Mouse (Mus musculus): ENCODE results near the gene P2rx1. TPM values are rescaled to one million over a fixed set of nuclear protein-coding genes. Genes with fewer than 3 reads are reported as not detected.

Gene P2rx1
- total and polyA plus RNA-seq, 3 experiments, result 0.21 to 0.86 (median 0.76) TPM

- H3K4me3 ChIP-seq, result no peak overlapping the region
- no peak overlapping the region for H3K27ac ChIP-seq
- DNase-seq, result no peak
- no peaks in the 10 kb centered on the region for H3K79me2 ChIP-seq (replicated peaks; ENCODE audit: control insufficient read depth, insufficient read depth, low read length)
- no peak overlapping the region for H3K9ac ChIP-seq (ENCODE audit: low read depth, low read length)
- TF ChIP-seq EP300 (IDR thresholded peaks at IDR 0.05; ENCODE audit: insufficient read depth, low read depth, low read length), result no peak
- TF ChIP-seq POLR2A (IDR thresholded peaks at IDR 0.05; ENCODE audit: insufficient read depth, low read depth, low read length), result no peak
- TF ChIP-seq CTCF (IDR thresholded peaks at IDR 0.05), result no peak
- H3K36me3 ChIP-seq (ENCODE audit: control insufficient read depth, insufficient read depth, low read length), result no peaks in the 10 kb centered on the region
- intact Hi-C loops (cut with DNase I), result no loop called here
- no peaks in the 10 kb centered on the region for H3K27me3 ChIP-seq (ENCODE audit: control insufficient read depth, insufficient read depth, low read length)
- WGBS, result 82% methylated on average over 13 of the region's 13 CpGs
- no peaks in the 10 kb centered on the region for H3K4me1 ChIP-seq (ENCODE audit: control insufficient read depth, insufficient read depth, low read length)
Measured at GRCm38 (mm10) chr11:72974995-72975503, 23.9 kb upstream of the P2rx1 start.

- no peak overlapping the region for H3K27ac ChIP-seq
- H3K36me3 ChIP-seq (ENCODE audit: control insufficient read depth, insufficient read depth, low read length), result no peaks in the 10 kb centered on the region
- no peak overlapping the region for H3K9ac ChIP-seq (ENCODE audit: low read depth, low read length)
- intact Hi-C loops (cut with DNase I), result no loop called here
- no peaks in the 10 kb centered on the region for H3K79me2 ChIP-seq (replicated peaks; ENCODE audit: control insufficient read depth, insufficient read depth, low read length)
- WGBS, result 89% methylated on average over 9 of the region's 9 CpGs
- peaks cover 5% of the 10 kb centered on the region for H3K4me1 ChIP-seq (ENCODE audit: control insufficient read depth, insufficient read depth, low read length)
- no peak overlapping the region for H3K4me3 ChIP-seq
- TF ChIP-seq POLR2A (IDR thresholded peaks at IDR 0.05; ENCODE audit: insufficient read depth, low read depth, low read length), result no peak
- TF ChIP-seq EP300 (IDR thresholded peaks at IDR 0.05; ENCODE audit: insufficient read depth, low read depth, low read length), result no peak
- TF ChIP-seq CTCF (IDR thresholded peaks at IDR 0.05), result no peak
- DNase-seq, result no peak
- no peaks in the 10 kb centered on the region for H3K27me3 ChIP-seq (ENCODE audit: control insufficient read depth, insufficient read depth, low read length)
Measured at GRCm38 (mm10) chr11:72982516-72982915, 16.4 kb upstream of the P2rx1 start.

- DNase-seq, result no peak
- Histone ChIP-seq H3K4me3 (no peak overlapping the region), H3K27me3 (ENCODE audit: control insufficient read depth, insufficient read depth, low read length) (no peaks in the 10 kb centered on the region), H3K79me2 (replicated peaks; ENCODE audit: control insufficient read depth, insufficient read depth, low read length) (no peaks in the 10 kb centered on the region), H3K27ac (no peak overlapping the region), H3K9ac (ENCODE audit: low read depth, low read length) (no peak overlapping the region), H3K36me3 (ENCODE audit: control insufficient read depth, insufficient read depth, low read length) (no peaks in the 10 kb centered on the region), H3K4me1 (ENCODE audit: control insufficient read depth, insufficient read depth, low read length) (peaks cover 6% of the 10 kb centered on the region)
- no peak for TF ChIP-seq EP300 (IDR thresholded peaks at IDR 0.05; ENCODE audit: insufficient read depth, low read depth, low read length)
- no peak for TF ChIP-seq POLR2A (IDR thresholded peaks at IDR 0.05; ENCODE audit: insufficient read depth, low read depth, low read length)
- peak; percentile 69 for TF ChIP-seq CTCF (IDR thresholded peaks at IDR 0.05)
- intact Hi-C loops (cut with DNase I), result loop anchor here (1.0 kb wide), 1 partner anchor 57 kb away; no protein-coding TSS in a partner anchor
- 63% methylated on average over 5 of the region's 5 CpGs for WGBS
Measured at GRCm38 (mm10) chr11:72983283-72983682, 15.6 kb upstream of the P2rx1 start.

- 55% methylated on average over 5 of the region's 5 CpGs for WGBS
- Histone ChIP-seq H3K36me3 (ENCODE audit: control insufficient read depth, insufficient read depth, low read length) (no peaks in the 10 kb centered on the region), H3K27ac (peak overlapping the region; percentile 33; the same call in 1 of the 2 replicates), H3K79me2 (replicated peaks; ENCODE audit: control insufficient read depth, insufficient read depth, low read length) (no peaks in the 10 kb centered on the region), H3K4me1 (ENCODE audit: control insufficient read depth, insufficient read depth, low read length) (peaks cover 6% of the 10 kb centered on the region), H3K27me3 (ENCODE audit: control insufficient read depth, insufficient read depth, low read length) (no peaks in the 10 kb centered on the region), H3K4me3 (no peak overlapping the region), H3K9ac (ENCODE audit: low read depth, low read length) (no peak overlapping the region)
- DNase-seq, result no peak
- TF ChIP-seq POLR2A (IDR thresholded peaks at IDR 0.05; ENCODE audit: insufficient read depth, low read depth, low read length), result no peak
- TF ChIP-seq EP300 (IDR thresholded peaks at IDR 0.05; ENCODE audit: insufficient read depth, low read depth, low read length), result no peak
- no peak for TF ChIP-seq CTCF (IDR thresholded peaks at IDR 0.05)
- intact Hi-C loops (cut with DNase I), result no loop called here
Measured at GRCm38 (mm10) chr11:72986745-72987144, 12.2 kb upstream of the P2rx1 start.

- H3K36me3 ChIP-seq (ENCODE audit: control insufficient read depth, insufficient read depth, low read length), result no peaks in the 10 kb centered on the region
- H3K27ac ChIP-seq, result peak overlapping the region; percentile 33; the same call in 1 of the 2 replicates
- no peaks in the 10 kb centered on the region for H3K79me2 ChIP-seq (replicated peaks; ENCODE audit: control insufficient read depth, insufficient read depth, low read length)
- WGBS, result 42% methylated on average over 5 of the region's 5 CpGs
- no peak overlapping the region for H3K4me3 ChIP-seq
- DNase-seq, result no peak
- intact Hi-C loops (cut with DNase I), result no loop called here
- TF ChIP-seq POLR2A (IDR thresholded peaks at IDR 0.05; ENCODE audit: insufficient read depth, low read depth, low read length), result no peak
- H3K9ac ChIP-seq (ENCODE audit: low read depth, low read length), result no peak overlapping the region
- no peaks in the 10 kb centered on the region for H3K27me3 ChIP-seq (ENCODE audit: control insufficient read depth, insufficient read depth, low read length)
- H3K4me1 ChIP-seq (ENCODE audit: control insufficient read depth, insufficient read depth, low read length), result peaks cover 7% of the 10 kb centered on the region
Measured at GRCm38 (mm10) chr11:72987234-72987633, 11.7 kb upstream of the P2rx1 start.

- Histone ChIP-seq H3K27ac (no peak overlapping the region), H3K4me3 (no peak overlapping the region), H3K79me2 (replicated peaks; ENCODE audit: control insufficient read depth, insufficient read depth, low read length) (no peaks in the 10 kb centered on the region), H3K4me1 (ENCODE audit: control insufficient read depth, insufficient read depth, low read length) (peaks cover 8% of the 10 kb centered on the region), H3K9ac (ENCODE audit: low read depth, low read length) (no peak overlapping the region), H3K27me3 (ENCODE audit: control insufficient read depth, insufficient read depth, low read length) (no peaks in the 10 kb centered on the region), H3K36me3 (ENCODE audit: control insufficient read depth, insufficient read depth, low read length) (no peaks in the 10 kb centered on the region)
- DNase-seq, result no peak
- WGBS, result 45% methylated on average over 5 of the region's 5 CpGs
- intact Hi-C loops (cut with DNase I), result no loop called here
- TF ChIP-seq POLR2A (IDR thresholded peaks at IDR 0.05; ENCODE audit: insufficient read depth, low read depth, low read length), result no peak
Measured at GRCm38 (mm10) chr11:72987807-72988206, 11.1 kb upstream of the P2rx1 start.

Measured in heart, adult 2 months (tissue).